Mouse (Mus musculus): ENCODE measurements around the gene Inip. TPM values are rescaled to one million over a fixed set of nuclear protein-coding genes. Genes with fewer than 3 reads are reported as not detected.
A peak's percentile ranks its signal among the peaks of the same experiment; 100 is the strongest.

The Inip gene
- polyA plus RNA-seq (2015; fragmentation: Nextera tagmentation; extraction: Ambion mirVana), result 40.4 and 40.5 TPM in 2 replicates

DNA sequence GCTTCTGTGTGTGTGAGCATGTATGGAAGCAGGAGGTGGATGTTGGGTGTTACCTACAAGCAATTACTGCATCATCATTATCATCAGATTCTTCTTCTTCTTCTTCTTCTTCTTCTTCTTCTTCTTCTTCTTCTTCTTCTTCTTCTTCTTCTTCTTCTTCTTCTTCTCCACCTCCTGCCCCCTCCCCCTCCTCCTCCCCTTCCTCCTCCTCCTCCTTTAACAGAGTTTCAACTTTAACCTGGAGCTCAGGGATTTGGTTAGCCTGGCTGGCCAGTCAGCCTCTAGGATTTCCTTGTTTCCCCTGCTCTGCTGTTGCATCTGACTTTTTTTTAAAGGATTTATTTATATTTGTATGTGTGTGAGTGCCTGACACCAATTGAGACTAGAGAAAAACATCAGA is at the start of gene Inip:
Gene Inip, minus strand, starts transcription at position 101 of the 400 bp plus-strand sequence.
- Histone ChIP-seq H3K4me2 (replicated peaks) (no peak within 1 kb of the TSS), H3K9me3 (no peaks in the 10 kb centered on the region), H3K4me3 (replicated peaks) (no peak within 1 kb of the TSS), H3K27me3 (replicated peaks) (no peaks in the 10 kb centered on the region), H3K36me3 (no peaks in the 10 kb centered on the region), H3K27ac (no peak within 1 kb of the TSS), H3K4me1 (replicated peaks) (peaks cover under 1% of the 10 kb centered on the region; the same call in 1 of the 2 replicates), H3K9ac (no peak within 1 kb of the TSS)
- no peak for ATAC-seq

GRCm38 (mm10) chr4:59850181-59850580 is 48.8 kb upstream of the Inip start:
- 50% methylated on average over 2 of the region's 2 CpGs for WGBS
- Histone ChIP-seq H3K27me3 (replicated peaks) (no peaks in the 10 kb centered on the region), H3K4me3 (replicated peaks) (no peak overlapping the region), H3K27ac (no peak overlapping the region), H3K9ac (no peak overlapping the region), H3K4me2 (replicated peaks) (no peak overlapping the region), H3K36me3 (no peaks in the 10 kb centered on the region), H3K9me3 (no peaks in the 10 kb centered on the region), H3K4me1 (replicated peaks) (no peaks in the 10 kb centered on the region)
- peak; percentile 41; the same call in 1 of the 2 replicates for ATAC-seq

DNA sequence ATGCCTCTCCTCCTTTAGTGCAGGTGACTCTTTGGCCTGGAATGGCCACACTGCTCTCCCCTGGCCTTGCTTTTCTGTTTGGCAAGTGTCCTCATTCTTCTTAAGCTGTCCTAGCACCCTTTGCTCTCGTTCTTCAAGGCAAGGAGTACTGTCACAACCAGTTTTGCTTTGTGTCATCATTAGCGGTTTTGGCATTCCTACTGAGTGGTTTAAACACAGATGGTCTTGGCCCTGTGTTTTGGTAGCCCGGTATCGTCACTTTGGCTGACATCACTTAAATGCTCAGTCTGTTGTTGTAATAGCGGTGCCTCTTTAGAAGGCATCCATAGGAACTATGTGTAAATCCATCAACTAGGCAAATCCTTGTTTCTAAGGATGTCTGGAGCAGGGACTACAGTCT is 46.1 kb upstream of the Inip start:
- H3K4me1 ChIP-seq (replicated peaks), result no peaks in the 10 kb centered on the region
- 86% methylated on average over 5 of the region's 5 CpGs for WGBS
- H3K36me3 ChIP-seq, result no peaks in the 10 kb centered on the region
- no peaks in the 10 kb centered on the region for H3K27me3 ChIP-seq (replicated peaks)
- no peaks in the 10 kb centered on the region for H3K9me3 ChIP-seq
- ATAC-seq, result no peak
- no peak overlapping the region for H3K27ac ChIP-seq
- H3K4me2 ChIP-seq (replicated peaks), result no peak overlapping the region
- H3K9ac ChIP-seq, result no peak overlapping the region
- no peak overlapping the region for H3K4me3 ChIP-seq (replicated peaks)

DNA sequence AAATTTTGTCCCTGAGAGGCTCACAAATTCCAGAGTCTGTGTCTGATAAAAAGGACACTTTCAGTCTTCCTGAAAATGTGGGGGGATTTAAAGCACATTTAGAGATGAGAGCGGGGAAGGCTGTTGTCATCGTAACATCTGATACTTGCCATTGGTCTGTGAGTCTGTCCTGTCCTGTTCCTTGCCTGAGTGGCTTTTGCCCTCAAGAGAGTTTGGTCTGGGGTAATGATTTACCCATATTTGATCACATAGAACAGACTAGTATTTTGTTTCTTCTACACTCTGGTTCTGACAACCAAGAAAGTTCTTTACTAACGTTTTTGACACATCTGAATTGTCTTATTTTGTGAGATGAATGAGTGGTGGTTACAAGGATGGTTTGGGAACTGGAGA is 43.9 kb upstream of the Inip start:
- Histone ChIP-seq H3K27ac (no peak overlapping the region), H3K9me3 (no peaks in the 10 kb centered on the region), H3K36me3 (no peaks in the 10 kb centered on the region), H3K27me3 (replicated peaks) (no peaks in the 10 kb centered on the region), H3K9ac (no peak overlapping the region), H3K4me2 (replicated peaks) (no peak overlapping the region), H3K4me1 (replicated peaks) (no peaks in the 10 kb centered on the region), H3K4me3 (replicated peaks) (no peak overlapping the region)
- 76% methylated on average over 3 of the region's 3 CpGs for WGBS
- ATAC-seq, result no peak

- Histone ChIP-seq H3K27ac (no peak overlapping the region), H3K36me3 (no peaks in the 10 kb centered on the region), H3K27me3 (replicated peaks) (no peaks in the 10 kb centered on the region), H3K9ac (no peak overlapping the region), H3K4me3 (replicated peaks) (no peak overlapping the region), H3K4me2 (replicated peaks) (no peak overlapping the region), H3K4me1 (replicated peaks) (no peaks in the 10 kb centered on the region), H3K9me3 (no peaks in the 10 kb centered on the region)
- no peak for ATAC-seq
- WGBS, result 85% methylated on average over 15 of the region's 15 CpGs
Measured at GRCm38 (mm10) chr4:59844460-59845244, 43.3 kb upstream of the Inip start.

DNA sequence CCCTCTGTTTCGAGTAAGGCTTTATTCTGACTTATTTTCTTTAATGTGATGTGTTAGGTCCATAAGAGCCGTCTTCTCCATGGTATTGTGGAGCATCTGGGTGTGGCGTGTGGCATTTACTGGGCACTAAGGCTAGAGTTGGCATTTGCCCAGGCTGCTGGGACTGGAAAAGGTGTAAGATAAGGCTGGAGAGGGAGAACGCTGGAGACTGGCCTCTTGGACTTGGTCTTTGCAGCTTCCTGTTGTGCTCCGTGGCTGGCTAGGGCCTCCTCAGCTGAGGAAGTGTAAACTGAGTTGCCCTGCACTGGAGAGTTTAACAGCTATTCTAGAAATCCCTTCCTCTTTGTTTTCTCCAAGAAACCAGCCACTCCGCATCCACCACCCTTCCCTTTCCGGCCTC is 36.3 kb upstream of the Inip start:
- WGBS, result 61% methylated on average over 7 of the region's 7 CpGs

GRCm38 (mm10) chr4:59832810-59833209 is 31.4 kb upstream of the Inip start:
- no peak overlapping the region for H3K4me2 ChIP-seq (replicated peaks)
- H3K9me3 ChIP-seq, result no peaks in the 10 kb centered on the region
- H3K4me3 ChIP-seq (replicated peaks), result no peak overlapping the region
- WGBS, result 54% methylated on average over 6 of the region's 6 CpGs
- no peak overlapping the region for H3K27ac ChIP-seq
- H3K9ac ChIP-seq, result no peak overlapping the region
- no peaks in the 10 kb centered on the region for H3K36me3 ChIP-seq
- H3K4me1 ChIP-seq (replicated peaks), result no peaks in the 10 kb centered on the region
- no peak for ATAC-seq
- no peaks in the 10 kb centered on the region for H3K27me3 ChIP-seq (replicated peaks)

More for the DNA sequence above, 36.3 kb upstream of the Inip start:
- Histone ChIP-seq H3K27ac (no peak overlapping the region), H3K4me2 (replicated peaks) (no peak overlapping the region), H3K27me3 (replicated peaks) (no peaks in the 10 kb centered on the region), H3K4me1 (replicated peaks) (no peaks in the 10 kb centered on the region), H3K9ac (no peak overlapping the region), H3K36me3 (no peaks in the 10 kb centered on the region), H3K4me3 (replicated peaks) (no peak overlapping the region), H3K9me3 (no peaks in the 10 kb centered on the region)
- no peak for ATAC-seq

DNA sequence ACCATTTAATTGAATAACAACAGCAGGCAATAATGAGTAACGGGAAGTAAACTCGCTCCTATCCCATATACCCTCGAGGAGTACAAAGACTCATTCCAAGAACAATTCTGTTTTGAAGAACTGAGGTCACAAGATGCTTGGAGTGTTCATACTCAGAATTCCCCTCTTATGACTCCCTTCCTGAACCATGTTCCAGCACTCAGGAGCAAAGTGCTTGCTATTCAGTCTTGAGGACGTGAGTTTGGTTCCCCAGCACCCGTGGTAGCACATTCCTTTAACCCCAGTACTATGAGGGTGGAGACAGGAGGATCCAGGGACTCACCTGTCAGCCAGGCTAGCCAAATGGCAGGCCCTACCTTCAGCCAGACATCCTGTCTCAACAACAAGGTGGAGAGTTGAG is 29.6 kb upstream of the Inip start:
- Histone ChIP-seq H3K27me3 (replicated peaks) (no peaks in the 10 kb centered on the region), H3K9me3 (no peaks in the 10 kb centered on the region), H3K4me1 (replicated peaks) (no peaks in the 10 kb centered on the region), H3K9ac (no peak overlapping the region), H3K27ac (no peak overlapping the region), H3K36me3 (no peaks in the 10 kb centered on the region), H3K4me2 (replicated peaks) (no peak overlapping the region), H3K4me3 (replicated peaks) (no peak overlapping the region)
- ATAC-seq, result no peak
- WGBS, result 65% methylated on average over 5 of the region's 5 CpGs

- H3K27me3 ChIP-seq (replicated peaks), result no peaks in the 10 kb centered on the region
- WGBS, result 68% methylated on average over 4 of the region's 4 CpGs
- no peaks in the 10 kb centered on the region for H3K4me1 ChIP-seq (replicated peaks)
- no peak for ATAC-seq
- H3K9me3 ChIP-seq, result no peaks in the 10 kb centered on the region
- H3K27ac ChIP-seq, result no peak overlapping the region
- no peaks in the 10 kb centered on the region for H3K36me3 ChIP-seq
- H3K4me2 ChIP-seq (replicated peaks), result no peak overlapping the region
- no peak overlapping the region for H3K4me3 ChIP-seq (replicated peaks)
- no peak overlapping the region for H3K9ac ChIP-seq
Measured at GRCm38 (mm10) chr4:59829072-59829471, 27.7 kb upstream of the Inip start.

GRCm38 (mm10) chr4:59826381-59826780 is 25.0 kb upstream of the Inip start:
- Histone ChIP-seq H3K4me2 (replicated peaks) (no peak overlapping the region), H3K4me1 (replicated peaks) (0 out of 2 replicates have a peak, but pooled peaks cover 5% of the 10 kb centered on the region), H3K9ac (no peak overlapping the region), H3K9me3 (no peaks in the 10 kb centered on the region), H3K27ac (no peak overlapping the region), H3K4me3 (replicated peaks) (no peak overlapping the region), H3K36me3 (no peaks in the 10 kb centered on the region), H3K27me3 (replicated peaks) (no peaks in the 10 kb centered on the region)
- 95% methylated on average over 5 of the region's 5 CpGs for WGBS
- ATAC-seq, result no peak

DNA sequence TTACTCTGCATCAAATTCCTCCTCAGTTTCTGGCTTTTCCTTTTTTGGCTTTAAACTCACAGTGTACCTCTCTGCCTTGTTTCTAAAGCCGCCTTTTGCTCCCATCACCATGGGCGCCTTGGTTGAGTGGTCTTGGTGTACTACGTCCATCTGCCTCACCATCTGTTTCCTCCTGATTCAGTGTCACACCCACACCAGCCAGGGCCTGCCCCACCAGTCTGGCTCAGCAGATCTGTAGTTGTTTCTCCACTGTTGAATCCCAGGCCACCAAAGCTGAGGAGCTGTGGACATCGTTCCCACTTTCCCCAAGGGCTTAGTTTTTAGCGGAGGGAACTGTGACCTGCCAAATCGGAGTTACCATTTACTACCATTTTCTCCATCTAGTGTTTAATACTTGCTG is 24.2 kb upstream of the Inip start:
- no peaks in the 10 kb centered on the region for H3K36me3 ChIP-seq
- H3K9me3 ChIP-seq, result no peaks in the 10 kb centered on the region
- no peak for ATAC-seq
- H3K27ac ChIP-seq, result no peak overlapping the region
- 94% methylated on average over 6 of the region's 6 CpGs for WGBS
- H3K27me3 ChIP-seq (replicated peaks), result no peaks in the 10 kb centered on the region
- no peak overlapping the region for H3K4me3 ChIP-seq (replicated peaks)
- no peak overlapping the region for H3K4me2 ChIP-seq (replicated peaks)
- H3K9ac ChIP-seq, result no peak overlapping the region
- H3K4me1 ChIP-seq (replicated peaks), result 0 out of 2 replicates have a peak, but pooled peaks cover 5% of the 10 kb centered on the region

DNA sequence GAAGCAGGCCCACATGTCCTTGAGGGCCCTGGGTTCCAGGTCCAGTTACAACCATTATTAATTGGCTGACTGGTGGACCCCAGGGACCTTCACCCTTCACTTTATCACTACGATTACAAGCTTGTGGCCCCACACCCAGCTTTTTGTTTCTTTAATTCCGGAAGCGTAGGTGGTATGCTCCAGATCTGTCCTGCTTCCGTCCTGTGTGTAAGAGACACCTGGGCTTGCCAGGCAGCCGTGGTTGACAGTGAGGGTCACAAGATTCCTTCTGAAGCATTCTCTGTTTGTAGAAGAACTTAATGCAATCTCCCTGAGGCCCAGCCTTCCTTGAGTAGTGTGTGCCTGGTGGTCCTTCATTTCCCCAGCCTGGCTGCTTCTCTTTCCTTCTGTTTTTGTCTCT is 23.5 kb upstream of the Inip start:
- ATAC-seq, result no peak
- H3K4me3 ChIP-seq (replicated peaks), result no peak overlapping the region
- 85% methylated on average over 5 of the region's 5 CpGs for WGBS

DNA sequence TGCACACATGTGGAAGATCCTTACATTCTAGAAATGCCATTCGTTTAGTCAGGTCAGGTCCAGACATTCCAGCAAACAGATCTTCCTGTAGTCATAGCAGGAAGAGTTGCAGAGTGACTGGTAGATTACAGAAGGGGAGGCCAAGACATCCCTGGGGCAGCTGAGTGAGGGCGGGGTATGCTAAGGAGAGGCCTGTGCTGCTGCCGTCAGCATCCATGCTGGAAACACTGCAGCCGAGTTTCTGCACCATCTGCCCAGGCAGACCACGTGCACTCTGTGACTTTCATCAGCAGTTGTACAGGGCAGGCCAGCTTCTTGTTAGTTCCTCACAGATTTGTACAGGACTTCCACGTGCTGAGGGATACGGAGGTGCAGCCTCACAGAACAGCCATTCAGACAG is 22.1 kb upstream of the Inip start:
- Histone ChIP-seq H3K27me3 (replicated peaks) (no peaks in the 10 kb centered on the region), H3K9me3 (no peaks in the 10 kb centered on the region), H3K27ac (no peak overlapping the region), H3K36me3 (no peaks in the 10 kb centered on the region), H3K4me2 (replicated peaks) (no peak overlapping the region), H3K4me3 (replicated peaks) (no peak overlapping the region), H3K4me1 (replicated peaks) (0 out of 2 replicates have a peak, but pooled peaks cover 5% of the 10 kb centered on the region), H3K9ac (no peak overlapping the region)
- peak; percentile 28; the same call in 1 of the 2 replicates for ATAC-seq
- 52% methylated on average over 7 of the region's 7 CpGs for WGBS

More for the DNA sequence above, 23.5 kb upstream of the Inip start:
- Histone ChIP-seq H3K27ac (no peak overlapping the region), H3K36me3 (no peaks in the 10 kb centered on the region), H3K27me3 (replicated peaks) (no peaks in the 10 kb centered on the region), H3K4me1 (replicated peaks) (0 out of 2 replicates have a peak, but pooled peaks cover 5% of the 10 kb centered on the region), H3K4me2 (replicated peaks) (no peak overlapping the region), H3K9ac (no peak overlapping the region), H3K9me3 (no peaks in the 10 kb centered on the region)

All from intestine, embryonic 15.5 days (tissue).